Mouse (Mus musculus): ENCODE data around the gene Paqr5. TPM values are rescaled to one million over a fixed set of nuclear protein-coding genes. Genes with fewer than 3 reads are reported as not detected.

Paqr5 gene
- polyA plus RNA-seq, 1 experiment, result 0.93 TPM

GRCm38 (mm10) chr9:62050801-62051200 is 24.1 kb upstream of the Paqr5 start:
- Histone ChIP-seq H3K27ac (ENCODE audit: insufficient read depth, low read length) (no peak overlapping the region), H3K36me3 (ENCODE audit: control insufficient read depth, insufficient read depth, low read length, poor library complexity, severe bottlenecking) (no peaks in the 10 kb centered on the region), H3K9ac (ENCODE audit: low read depth, poor library complexity, severe bottlenecking) (no peak overlapping the region), H3K4me3 (ENCODE audit: low read depth, low read length) (0 out of 2 replicates have a peak overlapping the region, but pooled peaks have one; percentile 21), H3K4me1 (ENCODE audit: control insufficient read depth, insufficient read depth, low read length) (no peaks in the 10 kb centered on the region), H3K27me3 (ENCODE audit: control insufficient read depth, insufficient read depth, low read length, poor library complexity, severe bottlenecking) (no peaks in the 10 kb centered on the region), H3K9me3 (replicated peaks; ENCODE audit: control insufficient read depth, insufficient read depth, low read length, poor library complexity, severe bottlenecking) (no peaks in the 10 kb centered on the region)
- peak; percentile 90 for TF ChIP-seq CTCF (IDR thresholded peaks at IDR 0.05; ENCODE audit: low read depth, low read length)
- TF ChIP-seq POLR2A (IDR thresholded peaks at IDR 0.05; ENCODE audit: insufficient read depth, low read length), result no peak

GRCm38 (mm10) chr9:62049166-62049565 is 22.5 kb upstream of the Paqr5 start:
- H3K36me3 ChIP-seq (ENCODE audit: control insufficient read depth, insufficient read depth, low read length, poor library complexity, severe bottlenecking), result no peaks in the 10 kb centered on the region
- TF ChIP-seq CTCF (IDR thresholded peaks at IDR 0.05; ENCODE audit: low read depth, low read length) (no peak), POLR2A (IDR thresholded peaks at IDR 0.05; ENCODE audit: insufficient read depth, low read length) (no peak), EP300 (IDR thresholded peaks at IDR 0.05; ENCODE audit: insufficient read depth, low read depth, low read length) (no peak)
- H3K4me1 ChIP-seq (ENCODE audit: control insufficient read depth, insufficient read depth, low read length), result no peaks in the 10 kb centered on the region

GRCm38 (mm10) chr9:62042167-62042566 is 15.5 kb upstream of the Paqr5 start:
- H3K27ac ChIP-seq (ENCODE audit: insufficient read depth, low read length), result no peak overlapping the region
- H3K27me3 ChIP-seq (ENCODE audit: control insufficient read depth, insufficient read depth, low read length, poor library complexity, severe bottlenecking), result no peaks in the 10 kb centered on the region
- H3K9me3 ChIP-seq (replicated peaks; ENCODE audit: control insufficient read depth, insufficient read depth, low read length, poor library complexity, severe bottlenecking), result no peaks in the 10 kb centered on the region
- no peak overlapping the region for H3K4me3 ChIP-seq (ENCODE audit: low read depth, low read length)
- TF ChIP-seq EP300 (IDR thresholded peaks at IDR 0.05; ENCODE audit: insufficient read depth, low read depth, low read length) (no peak), POLR2A (IDR thresholded peaks at IDR 0.05; ENCODE audit: insufficient read depth, low read length) (no peak), CTCF (IDR thresholded peaks at IDR 0.05; ENCODE audit: low read depth, low read length) (no peak)
- H3K9ac ChIP-seq (ENCODE audit: low read depth, poor library complexity, severe bottlenecking), result no peak overlapping the region
- H3K4me1 ChIP-seq (ENCODE audit: control insufficient read depth, insufficient read depth, low read length), result no peaks in the 10 kb centered on the region
- H3K36me3 ChIP-seq (ENCODE audit: control insufficient read depth, insufficient read depth, low read length, poor library complexity, severe bottlenecking), result no peaks in the 10 kb centered on the region

More at GRCm38 (mm10) chr9:62049166-62049565, 22.5 kb upstream of the Paqr5 start:
- H3K9me3 ChIP-seq (replicated peaks; ENCODE audit: control insufficient read depth, insufficient read depth, low read length, poor library complexity, severe bottlenecking), result no peaks in the 10 kb centered on the region
- no peak overlapping the region for H3K9ac ChIP-seq (ENCODE audit: low read depth, poor library complexity, severe bottlenecking)
- H3K4me3 ChIP-seq (ENCODE audit: low read depth, low read length), result no peak overlapping the region
- H3K27ac ChIP-seq (ENCODE audit: insufficient read depth, low read length), result no peak overlapping the region
- no peaks in the 10 kb centered on the region for H3K27me3 ChIP-seq (ENCODE audit: control insufficient read depth, insufficient read depth, low read length, poor library complexity, severe bottlenecking)

- no peaks in the 10 kb centered on the region for H3K36me3 ChIP-seq (ENCODE audit: control insufficient read depth, insufficient read depth, low read length, poor library complexity, severe bottlenecking)
- H3K4me3 ChIP-seq (ENCODE audit: low read depth, low read length), result peak overlapping the region; percentile 19; the same call in 1 of the 2 replicates
- TF ChIP-seq EP300 (IDR thresholded peaks at IDR 0.05; ENCODE audit: insufficient read depth, low read depth, low read length), result 0 out of 2 replicates have a peak, but pooled peaks have one; percentile 35
- no peak for TF ChIP-seq POLR2A (IDR thresholded peaks at IDR 0.05; ENCODE audit: insufficient read depth, low read length)
- TF ChIP-seq CTCF (IDR thresholded peaks at IDR 0.05; ENCODE audit: low read depth, low read length), result peak; percentile 99
- no peak overlapping the region for H3K27ac ChIP-seq (ENCODE audit: insufficient read depth, low read length)
- no peaks in the 10 kb centered on the region for H3K27me3 ChIP-seq (ENCODE audit: control insufficient read depth, insufficient read depth, low read length, poor library complexity, severe bottlenecking)
- H3K4me1 ChIP-seq (ENCODE audit: control insufficient read depth, insufficient read depth, low read length), result peaks cover 3% of the 10 kb centered on the region
- H3K9ac ChIP-seq (ENCODE audit: low read depth, poor library complexity, severe bottlenecking), result no peak overlapping the region
- H3K9me3 ChIP-seq (replicated peaks; ENCODE audit: control insufficient read depth, insufficient read depth, low read length, poor library complexity, severe bottlenecking), result no peaks in the 10 kb centered on the region
These were observed 13.5 kb upstream of the Paqr5 start for GRCm38 (mm10) chr9:62040008-62040608.

- TF ChIP-seq CTCF (IDR thresholded peaks at IDR 0.05; ENCODE audit: low read depth, low read length) (no peak), POLR2A (IDR thresholded peaks at IDR 0.05; ENCODE audit: insufficient read depth, low read length) (no peak), EP300 (IDR thresholded peaks at IDR 0.05; ENCODE audit: insufficient read depth, low read depth, low read length) (no peak)
- H3K27ac ChIP-seq (ENCODE audit: insufficient read depth, low read length), result no peak overlapping the region
- no peaks in the 10 kb centered on the region for H3K9me3 ChIP-seq (replicated peaks; ENCODE audit: control insufficient read depth, insufficient read depth, low read length, poor library complexity, severe bottlenecking)
- no peaks in the 10 kb centered on the region for H3K36me3 ChIP-seq (ENCODE audit: control insufficient read depth, insufficient read depth, low read length, poor library complexity, severe bottlenecking)
- H3K4me1 ChIP-seq (ENCODE audit: control insufficient read depth, insufficient read depth, low read length), result peaks cover 3% of the 10 kb centered on the region
- no peak overlapping the region for H3K4me3 ChIP-seq (ENCODE audit: low read depth, low read length)
- no peak overlapping the region for H3K9ac ChIP-seq (ENCODE audit: low read depth, poor library complexity, severe bottlenecking)
- H3K27me3 ChIP-seq (ENCODE audit: control insufficient read depth, insufficient read depth, low read length, poor library complexity, severe bottlenecking), result no peaks in the 10 kb centered on the region
These were observed 9.2 kb upstream of the Paqr5 start for GRCm38 (mm10) chr9:62035806-62036205.

- no peaks in the 10 kb centered on the region for H3K36me3 ChIP-seq (ENCODE audit: control insufficient read depth, insufficient read depth, low read length, poor library complexity, severe bottlenecking)
- H3K4me3 ChIP-seq (ENCODE audit: low read depth, low read length), result no peak overlapping the region
- H3K4me1 ChIP-seq (ENCODE audit: control insufficient read depth, insufficient read depth, low read length), result peaks cover 3% of the 10 kb centered on the region
- TF ChIP-seq EP300 (IDR thresholded peaks at IDR 0.05; ENCODE audit: insufficient read depth, low read depth, low read length) (no peak), POLR2A (IDR thresholded peaks at IDR 0.05; ENCODE audit: insufficient read depth, low read length) (no peak), CTCF (IDR thresholded peaks at IDR 0.05; ENCODE audit: low read depth, low read length) (no peak)
- no peak overlapping the region for H3K27ac ChIP-seq (ENCODE audit: insufficient read depth, low read length)
- no peaks in the 10 kb centered on the region for H3K27me3 ChIP-seq (ENCODE audit: control insufficient read depth, insufficient read depth, low read length, poor library complexity, severe bottlenecking)
- H3K9me3 ChIP-seq (replicated peaks; ENCODE audit: control insufficient read depth, insufficient read depth, low read length, poor library complexity, severe bottlenecking), result no peaks in the 10 kb centered on the region
- no peak overlapping the region for H3K9ac ChIP-seq (ENCODE audit: low read depth, poor library complexity, severe bottlenecking)
These were observed 5.5 kb upstream of the Paqr5 start for GRCm38 (mm10) chr9:62032206-62032605.

Data from ES-Bruce4 (cell line).